Mouse (Mus musculus): ENCODE measurements around the gene Tmem14a. TPM values are rescaled to one million over a fixed set of nuclear protein-coding genes. Genes with fewer than 3 reads are reported as not detected.

Gene Tmem14a
- polyA plus RNA-seq (2012; rRNA removed): 11.7 and 13.5 TPM in 2 replicates

GRCm38 (mm10) chr1:21218489-21218919 lies at the start of gene Tmem14a:
Gene Tmem14a, plus strand, starts transcription at chr1:21218575.

GRCm38 (mm10) chr1:21239911-21240898 lies 21.8 kb downstream of the Tmem14a start, which contains the start of gene Gsta3:
Gene Gsta3, plus strand, starts transcription at chr1:21240589.

Other genes with a start within 250 kb of the Tmem14a start
- 4.0 and 6.9 TPM in 2 replicates for gene Tram2, start 139.3 kb upstream of the Tmem14a start, polyA plus RNA-seq (2012; rRNA removed)
- 0.63 and 1.1 TPM in 2 replicates for gene Gsta3, start 22.0 kb downstream of the Tmem14a start, polyA plus RNA-seq (2012; rRNA removed)
- gene Khdc1a, start 131.1 kb downstream of the Tmem14a start, polyA plus RNA-seq (2012; rRNA removed): not detected in 2 replicates
- gene Khdc1c, start 149.8 kb downstream of the Tmem14a start, polyA plus RNA-seq (2012; rRNA removed): not detected in 2 replicates
- not detected in 2 replicates for gene Khdc1b, start 165.0 kb downstream of the Tmem14a start, polyA plus RNA-seq (2012; rRNA removed)